Mouse (Mus musculus) heart, adult 2 months (tissue): ENCODE measurements around the gene Ckm.

Experiments used
- CTCF ChIP-seq: fragments of 200-600 bp; IDR thresholded peaks from 2 replicates; pipeline ENCODE4 v1.8.1; 2022; ENCODE audit warnings: antibody characterized with exemption, mild to moderate bottlenecking, moderate library complexity
- EP300 ChIP-seq: fragments of 200-500 bp; IDR thresholded peaks from 2 replicates; pipeline ENCODE4 v1.6.1; 2011; ENCODE audit warnings: low read depth, low read length, control low read depth; ENCODE audit not compliant: insufficient read depth
- POLR2A ChIP-seq: fragments of 200-500 bp; IDR thresholded peaks from 2 replicates; pipeline ENCODE4 v1.6.1; 2011; ENCODE audit warnings: mild to moderate bottlenecking, low read depth, low read length, control low read depth; ENCODE audit not compliant: insufficient read depth

DNA sequence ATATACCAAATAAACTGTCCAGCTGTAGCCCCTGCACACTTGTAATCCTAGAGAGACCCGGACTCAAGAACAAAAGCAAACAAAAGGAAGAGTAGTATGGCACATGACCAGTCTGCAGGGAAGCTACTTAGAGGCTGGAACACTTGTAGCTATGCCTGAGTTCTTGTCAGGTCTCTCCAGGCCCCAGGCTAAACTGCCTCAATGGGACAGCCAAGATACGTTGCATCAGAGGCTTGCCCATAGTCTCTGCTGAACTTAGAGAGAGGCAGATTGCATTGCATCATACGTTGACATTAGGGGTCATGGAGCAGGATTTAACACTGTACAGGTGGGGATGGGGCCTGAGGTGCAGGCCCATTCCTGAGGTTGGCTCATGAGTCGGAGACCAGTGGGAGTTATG lies 28.6 kb upstream of the Ckm start:
- TF ChIP-seq CTCF (no peak), EP300 (no peak), POLR2A (no peak)
